Mouse (Mus musculus) embryo, embryonic 10 days (tissue): ENCODE data around the gene Dpp10.

Experiments
- DNase-seq: peaks from one replicate; pipeline ENCODE4 v3.0.0-alpha.2; 2015; ENCODE audit warnings: low spot score

Dpp10 gene

DNA sequence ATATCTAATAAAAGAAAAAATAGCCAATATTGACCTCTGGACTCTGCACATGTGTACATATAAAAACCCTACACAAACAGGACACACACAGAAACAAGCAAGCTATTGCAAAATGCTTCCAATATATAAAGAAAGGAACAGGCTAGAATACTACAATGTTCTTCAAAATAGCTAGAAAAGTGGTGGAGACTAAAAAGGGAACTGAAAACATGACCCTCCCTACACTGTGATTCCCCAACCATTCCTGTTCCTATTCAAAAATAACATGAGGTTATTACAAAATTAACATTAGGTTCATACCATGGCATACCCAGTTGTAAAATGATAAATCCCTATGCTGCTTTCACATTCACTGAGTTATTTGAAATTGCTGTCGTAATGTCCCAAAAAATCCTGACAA, 125.8 kb downstream of the Dpp10 start:
- DNase-seq = no peak

DNA sequence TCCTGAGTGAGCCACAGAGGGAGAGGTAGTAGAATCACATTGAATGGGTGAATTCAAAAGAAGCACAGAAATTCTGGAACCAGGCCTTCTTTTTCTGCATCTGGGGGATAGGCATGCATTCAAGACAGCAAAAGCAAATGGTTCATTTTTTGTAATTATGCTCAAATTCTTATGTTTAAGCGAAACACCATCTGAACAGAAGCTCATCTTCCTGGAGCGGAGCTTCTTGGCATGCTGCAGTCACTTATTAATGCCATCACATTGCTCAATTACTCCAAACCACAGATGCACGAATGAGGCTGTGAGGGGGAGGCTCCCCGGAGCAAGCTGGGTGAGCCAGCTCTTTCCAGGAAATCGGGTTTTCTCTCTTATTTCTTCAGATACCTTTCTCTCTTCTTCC, 142.7 kb downstream of the Dpp10 start:
- DNase-seq = no peak

DNA sequence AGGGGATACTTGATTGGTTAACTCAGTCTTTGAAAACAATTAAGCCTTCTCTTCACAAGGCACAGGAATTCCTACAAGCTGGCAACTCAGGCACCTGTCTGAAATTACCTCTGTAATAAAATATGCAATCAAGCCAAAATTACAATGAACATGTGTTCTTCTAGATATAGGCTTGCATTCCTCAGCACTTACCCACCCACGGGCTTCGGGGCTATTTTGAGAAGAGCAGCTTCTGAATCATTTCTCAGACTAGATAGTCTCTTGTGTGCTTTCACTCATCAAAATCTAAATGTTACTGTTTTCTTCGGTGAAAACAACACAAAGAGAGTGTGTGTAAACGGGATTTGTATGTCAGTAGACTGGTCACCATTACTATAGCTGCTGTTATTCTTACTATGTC, 144.1 kb downstream of the Dpp10 start:
- no peak for DNase-seq

DNA sequence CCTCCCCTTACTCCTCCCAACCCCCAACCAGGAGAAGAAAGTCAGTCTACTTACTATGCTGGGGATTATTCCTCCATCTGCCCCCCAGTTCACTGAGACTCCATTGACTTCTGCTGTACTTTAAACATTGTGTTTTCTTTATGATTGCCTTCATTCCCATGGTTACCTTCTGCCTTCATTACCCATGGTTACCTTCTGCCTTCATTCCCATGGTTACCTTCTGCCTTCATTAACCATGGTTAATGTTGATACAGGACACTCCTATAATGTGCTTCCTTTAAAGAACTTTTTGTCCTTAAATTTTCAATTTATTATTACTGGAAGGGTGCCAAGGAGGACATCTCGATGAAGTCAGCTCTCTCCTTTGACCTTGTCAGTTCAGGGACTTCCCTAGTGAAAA, 158.1 kb downstream of the Dpp10 start:
- DNase-seq = no peak

DNA sequence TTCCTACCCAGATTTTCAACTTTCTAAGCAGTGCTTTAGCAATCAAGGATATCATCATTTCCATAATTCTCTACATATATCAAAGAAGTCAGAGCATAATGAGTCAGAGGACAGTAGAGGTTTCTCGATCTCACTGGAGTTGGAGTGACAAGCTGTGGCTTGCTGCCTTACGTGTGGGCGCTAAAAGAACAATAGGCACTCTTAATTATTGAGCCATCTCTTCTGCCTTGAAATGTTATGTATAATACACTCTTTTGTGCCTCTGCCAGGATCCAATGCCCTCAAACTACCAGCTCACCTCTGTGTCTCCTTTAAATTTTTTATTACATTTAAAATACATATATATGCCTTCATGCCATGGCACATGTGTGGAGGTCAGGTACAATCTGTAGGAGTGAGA, 198.5 kb downstream of the Dpp10 start:
- DNase-seq = no peak

DNA sequence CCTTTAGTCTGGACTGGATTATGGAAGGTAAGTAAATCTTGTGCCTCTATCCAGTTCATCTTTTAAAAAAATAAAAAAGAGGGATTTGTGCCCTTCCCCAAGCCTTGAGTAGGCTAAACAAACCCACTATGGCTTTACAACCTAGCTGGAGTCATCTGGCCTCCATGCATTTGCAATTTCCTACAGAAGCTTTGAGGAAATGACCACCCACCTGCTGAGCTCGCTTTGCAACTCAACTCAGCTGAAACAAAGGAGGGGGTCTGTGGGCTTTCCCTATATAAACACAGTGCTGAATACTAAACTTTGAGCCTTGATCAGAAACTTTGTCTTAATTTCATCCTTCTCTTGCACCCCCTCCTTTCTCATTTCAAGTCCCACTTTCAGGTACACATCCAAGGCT, 244.2 kb downstream of the Dpp10 start:
- DNase-seq = no peak

DNA sequence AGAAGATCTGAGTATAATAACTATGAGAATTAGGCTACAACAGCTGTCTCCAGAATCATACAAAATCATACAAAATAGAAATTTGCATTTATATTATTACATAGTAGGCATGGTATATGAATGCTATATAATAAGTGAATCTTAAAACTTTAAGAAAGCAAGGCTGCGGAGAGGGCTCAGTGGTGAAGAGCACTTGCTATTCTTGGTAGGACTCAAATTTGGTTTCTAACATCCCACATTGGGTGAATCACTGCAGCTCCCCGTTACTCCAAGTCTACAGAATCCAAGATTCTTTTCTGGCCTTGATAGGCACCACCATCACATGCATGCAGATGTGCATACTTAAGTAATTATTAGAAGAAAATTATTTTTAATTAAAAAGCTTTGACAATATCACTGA, 279.8 kb downstream of the Dpp10 start:
- no peak for DNase-seq

DNA sequence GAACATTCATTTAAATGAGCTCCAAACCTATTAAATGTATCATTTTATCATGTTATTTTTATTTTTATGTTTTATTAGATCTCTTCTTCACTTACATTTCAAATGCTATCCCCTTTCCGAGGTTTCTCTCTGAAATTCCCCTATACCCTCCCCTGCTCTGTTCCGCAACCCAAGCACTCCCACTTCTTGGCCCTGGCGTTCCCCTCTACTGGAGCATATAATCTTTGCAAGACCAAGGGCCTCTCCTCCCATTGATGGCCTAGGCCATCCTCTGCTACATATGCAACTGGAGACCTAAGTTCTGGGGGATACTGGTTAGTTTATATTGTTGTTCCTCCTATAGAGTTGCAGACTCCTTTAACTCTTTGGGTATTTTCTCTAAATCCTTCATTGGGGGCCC, 283.1 kb downstream of the Dpp10 start:
- DNase-seq = no peak

DNA sequence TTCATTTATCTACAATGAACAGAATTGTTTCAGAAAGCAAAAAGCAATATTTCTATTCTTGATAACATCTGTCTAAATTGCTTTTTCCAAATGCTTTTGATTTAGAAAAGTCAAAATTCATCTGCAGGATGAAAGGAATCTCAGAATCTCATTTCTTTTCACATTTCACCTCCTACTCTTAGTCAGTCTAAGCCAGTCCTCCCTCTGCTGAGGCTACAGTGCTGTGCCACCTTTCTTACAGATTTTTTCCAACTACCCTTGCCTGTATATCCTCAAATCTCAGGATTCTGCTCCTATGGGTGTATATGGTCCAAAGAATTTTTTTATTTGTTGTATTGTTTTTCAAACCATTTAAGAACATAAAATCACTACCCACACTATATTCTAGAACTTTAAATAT, 289.3 kb downstream of the Dpp10 start:
- DNase-seq = no peak

DNA sequence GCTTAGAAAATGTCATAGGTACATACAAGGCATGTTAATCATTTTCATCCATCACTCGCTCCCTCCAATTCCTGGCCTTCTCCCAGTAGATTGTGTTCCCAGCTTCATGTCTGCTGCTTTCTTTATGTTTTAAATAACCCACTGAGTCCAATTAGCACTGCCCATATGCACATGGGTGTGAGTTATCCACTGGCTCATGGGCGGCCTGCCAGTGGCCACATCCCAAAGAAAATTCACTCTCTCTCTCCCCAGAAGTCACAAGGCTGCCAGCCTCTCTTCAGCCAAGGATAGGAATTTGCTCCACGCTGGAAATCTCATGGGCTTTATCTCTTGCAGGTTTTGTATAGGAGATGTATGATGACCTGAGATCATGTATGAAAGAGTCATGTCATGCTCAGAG, 338.1 kb downstream of the Dpp10 start:
- DNase-seq = no peak

DNA sequence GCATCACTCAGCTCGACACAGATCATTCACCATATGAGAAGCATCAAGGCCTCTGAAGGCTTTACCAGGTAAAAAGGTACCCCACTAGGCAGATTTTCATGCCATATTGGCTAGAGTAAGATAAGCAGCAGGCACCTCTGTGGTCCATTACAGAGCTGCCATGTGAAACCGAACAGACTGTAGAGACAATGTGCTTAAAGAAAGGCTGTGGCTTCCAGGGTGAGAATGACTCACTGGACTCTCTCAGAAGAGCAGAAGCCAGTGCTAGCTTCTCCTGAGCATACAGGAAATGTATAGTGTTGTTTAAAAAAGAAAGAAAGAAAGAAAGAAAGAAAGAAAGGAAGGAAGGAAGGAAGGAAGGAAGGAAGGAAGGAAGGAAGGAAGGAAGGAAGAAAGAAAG, 386.9 kb downstream of the Dpp10 start:
- DNase-seq = no peak

DNA sequence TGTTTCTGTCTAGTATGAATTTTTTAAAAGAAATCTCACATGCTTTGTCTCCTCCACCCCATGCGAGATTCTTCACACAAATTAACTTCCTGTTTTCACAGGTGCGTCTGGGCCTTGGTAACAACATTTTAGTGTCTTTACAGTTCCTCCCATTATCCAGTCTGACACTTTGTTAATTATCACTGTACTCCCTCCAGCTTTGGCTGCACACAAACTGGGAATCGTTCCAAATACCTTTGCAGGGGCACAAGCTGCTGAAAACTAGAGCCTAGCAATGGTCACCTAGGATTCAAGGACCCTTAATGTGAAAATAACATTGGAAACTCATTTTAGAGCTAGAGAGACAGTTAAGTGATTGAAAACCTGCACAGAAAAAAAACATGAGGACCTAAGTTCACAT, 388.8 kb downstream of the Dpp10 start:
- no peak for DNase-seq

DNA sequence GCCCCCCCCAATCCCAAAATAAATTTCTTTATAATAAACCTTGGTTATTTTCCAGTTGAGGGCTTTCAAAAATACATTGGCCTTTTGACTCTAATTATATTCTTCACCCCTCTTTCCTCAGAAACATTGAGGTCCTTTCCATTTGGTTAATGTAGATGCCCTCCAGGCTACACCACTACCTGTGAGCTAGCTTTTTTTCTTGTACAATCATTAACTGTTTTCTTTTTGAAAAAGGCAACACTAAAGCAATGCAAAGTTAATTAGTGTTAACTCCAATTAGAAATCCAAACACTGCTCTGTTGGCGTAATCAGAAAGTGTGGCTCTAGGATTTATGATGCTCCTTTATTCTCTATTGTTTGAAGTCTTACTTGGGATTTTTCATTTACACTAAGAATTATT, 407.5 kb downstream of the Dpp10 start:
- DNase-seq = no peak

DNA sequence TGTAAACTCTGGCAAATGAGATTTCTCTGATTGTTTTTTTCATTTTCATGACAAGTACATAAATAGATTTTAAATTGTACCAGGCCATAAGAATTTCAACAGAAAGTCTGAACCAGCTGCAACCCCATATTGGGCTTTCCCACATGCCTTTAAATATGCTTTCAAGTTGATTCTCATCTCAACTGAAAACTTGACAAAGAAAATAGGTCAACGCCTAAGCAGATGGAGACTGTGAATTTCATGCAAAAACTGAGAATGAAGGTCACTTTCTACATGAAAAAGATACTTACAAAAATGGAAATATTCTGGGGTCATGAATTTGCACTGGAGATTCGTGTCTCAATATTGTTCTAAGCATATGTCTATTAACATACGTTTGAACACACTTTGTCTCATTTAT, 417.1 kb downstream of the Dpp10 start:
- DNase-seq = no peak

DNA sequence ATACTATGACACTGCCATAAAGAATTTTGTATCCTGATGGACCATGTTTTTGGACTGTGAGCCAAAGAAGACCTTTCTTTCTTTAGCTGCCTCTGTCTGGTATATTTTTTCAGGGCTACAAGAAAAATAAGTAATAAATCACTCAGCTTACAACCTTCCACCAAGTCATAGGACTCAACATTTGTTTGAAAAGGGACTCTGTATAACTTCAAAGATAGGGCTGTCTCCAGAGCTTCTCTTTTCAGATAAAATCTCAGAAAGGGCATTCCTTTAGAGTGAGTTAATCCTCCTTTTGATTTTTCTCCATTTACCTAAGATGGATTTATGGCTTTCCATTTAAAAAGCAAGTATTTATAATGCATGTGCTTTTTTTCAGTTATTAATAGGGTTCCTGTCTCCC, 460.5 kb downstream of the Dpp10 start:
- no peak for DNase-seq

DNA sequence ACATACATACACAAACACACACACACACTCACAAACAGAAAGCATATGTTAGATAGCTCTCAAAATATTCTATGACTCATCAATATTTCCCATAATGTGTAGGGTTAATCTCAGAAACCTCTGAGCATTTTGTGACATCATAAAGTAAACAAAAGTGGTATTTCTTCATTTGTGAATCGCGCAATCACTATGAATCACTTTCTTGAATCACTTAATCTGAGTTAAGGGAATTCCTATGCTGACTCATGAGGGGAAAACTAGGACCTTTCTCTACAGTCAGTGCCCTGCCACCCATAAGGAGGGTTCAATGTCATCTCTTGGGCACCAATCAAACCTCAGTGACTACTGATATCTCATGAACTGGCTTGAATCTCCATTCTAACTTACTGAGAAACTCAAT, 465.2 kb downstream of the Dpp10 start:
- no peak for DNase-seq

DNA sequence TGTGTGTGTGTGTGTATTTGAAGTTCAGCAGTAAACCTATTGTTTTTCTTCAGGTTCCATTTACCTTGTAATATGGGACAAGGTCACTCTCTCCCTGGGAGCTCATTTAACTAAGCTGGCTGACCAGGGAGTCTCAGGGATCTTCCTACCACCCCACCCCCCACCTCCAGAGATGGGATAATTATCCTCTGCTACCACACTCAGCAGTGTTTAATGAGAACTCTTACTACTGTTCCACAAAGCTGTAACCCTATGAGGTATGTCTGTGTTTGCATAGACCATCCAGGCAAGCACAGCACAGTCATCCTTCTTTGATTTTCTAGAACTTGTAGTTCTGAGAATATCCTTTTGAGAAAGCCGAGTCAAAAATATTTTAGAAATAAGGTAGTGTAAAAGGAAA, 471.6 kb downstream of the Dpp10 start:
- DNase-seq = no peak

DNA sequence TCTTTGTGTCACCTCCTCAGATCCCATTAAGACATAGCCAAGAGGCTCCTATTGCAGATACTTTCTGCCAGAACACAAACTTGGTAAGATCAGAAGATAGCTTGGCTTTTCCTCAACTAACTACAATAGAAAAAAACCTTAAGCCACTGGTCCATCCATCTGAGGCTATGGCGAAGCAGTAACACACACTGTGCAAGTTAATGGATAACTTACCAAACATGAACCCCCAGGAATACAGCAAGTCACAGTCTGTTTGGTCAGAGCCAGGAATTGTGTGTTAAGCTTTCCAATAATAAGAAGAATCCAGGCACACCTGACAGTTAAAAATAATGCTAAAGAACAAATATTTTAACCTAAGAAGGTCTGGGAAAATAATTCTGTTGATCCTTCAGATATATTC, 502.9 kb downstream of the Dpp10 start:
- no peak for DNase-seq

DNA sequence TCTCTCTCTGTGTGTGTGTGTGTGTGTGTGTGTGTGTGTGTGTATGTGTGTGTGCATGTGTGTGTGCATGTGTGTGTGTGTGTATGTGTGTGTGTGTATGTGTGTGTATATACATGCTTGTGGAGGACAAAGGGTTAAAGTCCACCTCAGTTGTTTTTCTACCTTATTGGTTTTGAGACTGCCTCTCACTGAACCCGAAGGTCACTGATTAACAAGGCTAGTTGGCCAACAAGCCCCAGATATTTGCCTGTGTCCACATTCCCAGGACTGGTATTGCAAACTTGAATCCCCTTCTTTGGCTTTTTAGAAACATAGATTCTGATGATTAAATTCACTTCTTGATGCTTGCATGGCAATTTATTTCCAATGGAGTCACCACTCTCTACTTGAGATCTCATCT, 577.6 kb downstream of the Dpp10 start:
- DNase-seq = no peak

DNA sequence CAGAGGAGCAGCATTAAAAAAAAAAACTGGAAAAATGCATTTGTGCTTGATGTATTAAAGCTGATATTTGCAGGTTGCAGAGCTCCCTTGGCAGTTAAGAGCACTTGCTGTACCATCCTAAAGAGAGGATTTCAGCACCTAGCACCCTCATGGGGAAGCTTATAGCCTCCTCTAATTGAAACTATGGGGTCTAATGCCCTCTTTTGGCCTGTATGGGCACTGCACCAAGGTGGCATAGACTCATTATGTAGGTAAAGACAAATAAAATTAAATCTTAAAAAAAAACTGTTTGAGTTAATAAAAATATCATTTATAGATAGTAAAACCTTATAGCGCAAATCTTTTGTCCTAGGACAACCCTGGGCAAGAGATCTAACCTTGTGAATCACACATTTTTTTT, 631.2 kb downstream of the Dpp10 start:
- DNase-seq = peak; percentile 24

DNA sequence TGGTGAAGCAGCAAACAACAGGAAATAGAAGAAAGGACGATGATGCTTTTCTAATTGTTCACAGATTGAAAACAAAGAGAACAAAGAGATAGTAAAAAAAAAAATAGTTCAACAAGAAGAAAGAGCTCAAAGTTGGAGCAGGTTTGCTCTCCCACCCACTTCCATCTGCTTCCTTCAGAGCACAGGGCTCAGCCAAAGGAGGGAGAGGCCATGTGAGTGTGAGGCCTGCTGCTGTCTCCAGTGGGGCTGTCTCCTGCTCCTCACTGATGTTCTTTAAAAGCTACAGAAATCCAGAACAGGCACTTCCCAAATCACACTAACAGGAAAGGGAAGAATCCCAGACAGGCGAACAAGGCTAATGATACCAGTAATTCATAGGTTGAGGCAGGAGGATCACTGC, 694.1 kb downstream of the Dpp10 start:
- no peak for DNase-seq

DNA sequence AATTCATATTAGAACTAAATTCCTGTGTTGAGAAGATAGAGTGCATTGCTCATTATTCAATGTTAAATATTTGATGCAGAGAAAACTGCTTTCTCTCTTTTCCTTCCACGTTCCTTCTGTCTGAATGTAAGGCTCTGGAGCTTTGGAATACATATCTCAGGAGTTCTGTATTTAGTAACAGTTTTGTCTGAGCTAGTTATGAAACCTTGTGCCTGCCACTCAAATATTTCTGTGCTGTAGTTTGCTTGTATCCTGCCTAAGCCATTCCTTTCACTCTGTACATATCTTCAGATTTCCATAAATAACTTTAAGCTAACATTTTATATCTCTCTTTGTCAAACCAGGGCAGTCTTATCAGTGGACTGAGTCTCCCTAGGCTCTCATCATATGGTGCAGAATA, 707.5 kb downstream of the Dpp10 start:
- DNase-seq = no peak

DNA sequence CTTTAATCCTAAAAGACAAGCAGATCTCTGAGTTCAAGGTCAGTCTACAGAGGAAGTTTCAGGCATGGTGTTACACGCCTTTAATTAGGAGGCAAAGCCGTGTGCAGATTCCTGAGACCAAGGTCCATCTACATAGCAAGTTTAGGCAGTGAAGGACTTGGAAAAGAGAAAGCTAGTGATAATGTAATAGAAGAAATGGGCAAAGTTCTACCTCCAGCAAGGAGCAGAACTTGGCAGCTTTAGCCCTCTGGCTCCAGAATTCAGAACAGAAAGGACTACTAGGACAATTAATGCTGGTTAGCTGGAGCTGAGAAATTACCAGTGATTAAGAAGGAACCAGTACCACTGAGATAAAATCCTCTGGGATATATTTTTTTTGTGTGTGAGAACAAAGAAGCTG, 728.5 kb downstream of the Dpp10 start:
- DNase-seq = no peak
